Mouse (Mus musculus) heart, embryonic 13.5 days (tissue): Measurements from ENCODE around the gene Galntl6. TPM values are rescaled to one million over a fixed set of nuclear protein-coding genes. Genes with fewer than 3 reads are reported as not detected.

ENCODE experiments used
- ATAC-seq: fragments of 200-750 bp; cut with Nextera tagmentation; 2 replicates; pipeline ENCODE4 v1.8.0; 2017; ENCODE audit warnings: moderate TSS enrichment; ENCODE audit not compliant: insufficient number of reproducible peaks, low FRiP score, low TSS enrichment; ENCODE audit errors: extremely low read depth
- H3K27ac ChIP-seq: fragments of 300-500 bp; sonication (generic); replicated peaks from 2 replicates; pipeline ENCODE4 v1.5.1; 2015; ENCODE audit warnings: moderate library complexity, mild to moderate bottlenecking, inconsistent platforms
- H3K27me3 ChIP-seq: fragments of 300-500 bp; sonication (generic); replicated peaks from 2 replicates; pipeline ENCODE4 v1.6.1; 2015; ENCODE audit warnings: mild to moderate bottlenecking, inconsistent platforms
- H3K36me3 ChIP-seq: fragments of 300-500 bp; sonication (generic); 2 replicates; pipeline ENCODE4 v1.6.1; 2015; ENCODE audit warnings: mild to moderate bottlenecking, inconsistent platforms
- H3K4me1 ChIP-seq: fragments of 300-500 bp; sonication (generic); 2 replicates; pipeline ENCODE4 v1.6.1; 2015; ENCODE audit warnings: inconsistent platforms
- H3K4me2 ChIP-seq: fragments of 300-500 bp; sonication (generic); 2 replicates; pipeline ENCODE4 v1.6.1; 2015; ENCODE audit warnings: inconsistent platforms, mild to moderate bottlenecking, moderate library complexity
- H3K4me3 ChIP-seq: fragments of 300-500 bp; sonication (generic); 2 replicates; pipeline ENCODE4 v1.5.1; 2015; ENCODE audit warnings: moderate library complexity, mild to moderate bottlenecking, inconsistent platforms
- H3K9ac ChIP-seq: fragments of 300-500 bp; sonication (generic); 2 replicates; pipeline ENCODE4 v1.6.1; 2015; ENCODE audit warnings: inconsistent platforms, mild to moderate bottlenecking, moderate library complexity
- H3K9me3 ChIP-seq: fragments of 300-500 bp; sonication (generic); 2 replicates; pipeline ENCODE4 v1.6.1; 2016; ENCODE audit warnings: inconsistent platforms
- WGBS: fragments of 180-500 bp; shearing (Covaris S2); methylation state at CpG from one replicate; pipeline ENCODE4 v1.1.7; 2015; ENCODE audit warnings: mixed read lengths; 5-methylcytosine and 5-hydroxymethylcytosine counted together
- polyA plus RNA-seq: library from polyadenylated mRNA; unstranded; fragments of >200 nt; fragmentation: Nextera tagmentation; extraction: Ambion mirVana; gene quantifications from 2 replicates; pipeline ENCODE4 v1.2.1, GENCODE M21; 2015

Gene Galntl6
- polyA plus RNA-seq, 1 experiment from 2014 or later, result 0.35 TPM

DNA sequence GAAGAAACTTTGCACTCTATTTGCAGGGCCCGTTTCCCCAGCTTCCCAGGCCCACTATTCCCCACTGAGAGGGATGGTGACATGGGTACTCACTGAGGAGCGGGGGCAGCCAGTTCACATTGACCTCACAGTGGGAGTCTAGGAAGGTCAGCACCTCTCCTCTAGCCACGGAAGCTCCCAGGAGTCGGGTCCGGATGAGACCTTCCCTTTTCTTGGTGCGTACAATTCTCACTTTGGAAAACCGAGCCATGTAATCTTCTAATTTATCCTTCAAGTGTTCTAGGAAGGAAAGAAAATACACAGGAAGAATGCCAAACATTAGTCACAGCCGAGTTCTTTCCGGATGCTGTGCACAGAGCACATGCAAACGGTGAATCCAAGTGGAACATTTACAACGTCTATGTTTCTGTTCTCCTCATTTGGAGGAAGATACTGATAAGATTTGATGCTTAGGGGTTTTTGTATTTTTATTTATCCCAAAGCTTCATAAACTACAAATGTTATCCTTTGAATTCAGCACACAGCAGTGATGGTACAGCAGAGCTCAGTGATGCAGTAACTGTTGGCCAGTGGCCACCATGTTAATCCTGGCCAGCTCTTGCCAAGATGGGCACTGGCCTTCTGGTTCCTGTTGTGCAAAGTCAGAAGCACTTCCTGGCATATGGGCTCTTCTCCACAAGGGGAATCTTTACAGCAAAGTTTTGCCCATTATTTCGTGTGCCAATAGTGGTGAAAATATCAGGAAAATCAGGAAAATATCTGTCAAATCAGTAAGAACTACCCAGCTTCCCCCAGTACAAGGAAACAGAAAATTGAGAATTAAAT is 949.9 kb downstream of the Galntl6 start:
- 0 out of 2 replicates have a peak, but pooled peaks cover 2% of the 10 kb centered on the region for H3K4me1 ChIP-seq
- no peaks in the 10 kb centered on the region for H3K27me3 ChIP-seq
- no peak overlapping the region for H3K27ac ChIP-seq
- ATAC-seq, result no peak
- H3K36me3 ChIP-seq, result no peaks in the 10 kb centered on the region
- no peak overlapping the region for H3K9ac ChIP-seq
- WGBS, result 42% methylated on average over 12 of the region's 12 CpGs
- no peaks in the 10 kb centered on the region for H3K9me3 ChIP-seq
- H3K4me2 ChIP-seq, result no peak overlapping the region
- no peak overlapping the region for H3K4me3 ChIP-seq

DNA sequence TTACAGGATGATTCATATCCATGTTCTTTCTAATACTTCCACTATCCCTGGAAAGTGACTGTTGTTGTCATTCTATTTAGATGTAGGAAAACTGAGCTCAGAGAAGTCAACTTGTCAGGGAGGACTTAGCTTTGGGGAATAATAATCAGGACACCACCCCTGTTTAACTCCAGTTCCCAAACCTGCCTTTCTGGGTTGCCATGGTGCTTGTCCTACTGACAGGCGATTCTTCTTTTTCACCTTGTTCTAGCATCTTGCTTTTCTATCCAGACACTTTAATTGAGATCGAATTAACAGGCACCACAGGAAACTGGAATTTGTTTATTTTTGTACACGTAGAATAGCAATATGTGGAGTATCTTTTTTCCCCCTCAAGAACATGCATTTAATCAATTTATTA is 953.3 kb downstream of the Galntl6 start:
- no peak overlapping the region for H3K27ac ChIP-seq
- no peak overlapping the region for H3K9ac ChIP-seq
- H3K4me3 ChIP-seq, result no peak overlapping the region
- no peak overlapping the region for H3K4me2 ChIP-seq
- 57% methylated on average over 3 of the region's 3 CpGs for WGBS
- no peaks in the 10 kb centered on the region for H3K27me3 ChIP-seq
- no peaks in the 10 kb centered on the region for H3K9me3 ChIP-seq
- no peak for ATAC-seq
- H3K36me3 ChIP-seq, result no peaks in the 10 kb centered on the region
- 0 out of 2 replicates have a peak, but pooled peaks cover 2% of the 10 kb centered on the region for H3K4me1 ChIP-seq

- Histone ChIP-seq H3K4me1 (0 out of 2 replicates have a peak, but pooled peaks cover 2% of the 10 kb centered on the region), H3K4me2 (no peak overlapping the region), H3K9ac (no peak overlapping the region), H3K9me3 (no peaks in the 10 kb centered on the region), H3K4me3 (no peak overlapping the region), H3K36me3 (no peaks in the 10 kb centered on the region), H3K27me3 (no peaks in the 10 kb centered on the region), H3K27ac (no peak overlapping the region)
- 41% methylated on average over 16 of the region's 16 CpGs for WGBS
- no peak for ATAC-seq
Measured at GRCm38 (mm10) chr8:57958121-57958901, 954.1 kb downstream of the Galntl6 start.

DNA sequence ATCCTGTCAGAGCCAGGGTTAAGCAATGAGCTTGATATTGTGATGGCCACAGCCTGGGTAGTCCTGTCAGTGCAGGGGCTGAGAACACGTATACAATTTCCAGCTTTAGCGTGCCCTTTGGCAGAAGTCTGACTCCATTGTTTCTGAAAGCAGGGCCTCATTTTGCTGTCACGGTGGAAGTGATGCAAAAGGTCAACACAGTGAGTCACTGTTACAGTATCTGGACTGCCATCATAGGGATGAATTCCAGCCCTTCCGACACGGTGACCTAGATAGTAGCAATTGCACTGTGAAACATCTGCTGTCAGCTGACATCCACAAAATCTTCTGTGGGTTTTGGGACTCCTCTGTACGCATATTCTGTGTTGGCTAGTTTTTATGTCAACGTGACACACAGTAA is 956.9 kb downstream of the Galntl6 start:
- Histone ChIP-seq H3K9ac (no peak overlapping the region), H3K9me3 (no peaks in the 10 kb centered on the region), H3K27ac (no peak overlapping the region), H3K27me3 (no peaks in the 10 kb centered on the region), H3K4me1 (0 out of 2 replicates have a peak, but pooled peaks cover 2% of the 10 kb centered on the region), H3K4me2 (no peak overlapping the region), H3K4me3 (no peak overlapping the region), H3K36me3 (no peaks in the 10 kb centered on the region)
- ATAC-seq, result no peak
- 61% methylated on average over 7 of the region's 7 CpGs for WGBS

DNA sequence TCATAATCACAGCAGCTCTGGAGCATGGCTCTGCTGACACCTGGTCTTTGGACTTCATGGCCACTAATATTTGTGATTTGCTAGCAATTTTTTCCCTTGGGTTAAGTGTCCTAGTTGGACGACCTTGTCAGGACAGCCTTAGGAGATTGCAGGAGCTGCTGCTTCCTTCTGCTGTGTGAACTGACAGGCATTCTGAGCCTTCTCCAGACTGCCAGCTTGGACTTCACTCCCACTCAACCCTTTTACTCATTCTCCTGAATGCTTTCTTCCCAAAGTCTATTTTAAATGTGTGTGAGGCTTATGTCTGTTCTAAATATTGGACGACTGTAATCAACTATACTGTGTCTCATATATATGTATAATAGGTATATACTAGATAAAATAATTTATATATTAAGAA is 971.3 kb downstream of the Galntl6 start:
- no peaks in the 10 kb centered on the region for H3K9me3 ChIP-seq
- H3K4me3 ChIP-seq, result no peak overlapping the region
- ATAC-seq, result no peak
- no peak overlapping the region for H3K27ac ChIP-seq
- no peak overlapping the region for H3K9ac ChIP-seq
- H3K4me2 ChIP-seq, result no peak overlapping the region
- H3K27me3 ChIP-seq, result no peaks in the 10 kb centered on the region; the same call in 1 of the 2 replicates
- no peaks in the 10 kb centered on the region for H3K36me3 ChIP-seq
- WGBS, result 50% methylated on average over 2 of the region's 2 CpGs
- H3K4me1 ChIP-seq, result no peaks in the 10 kb centered on the region

DNA sequence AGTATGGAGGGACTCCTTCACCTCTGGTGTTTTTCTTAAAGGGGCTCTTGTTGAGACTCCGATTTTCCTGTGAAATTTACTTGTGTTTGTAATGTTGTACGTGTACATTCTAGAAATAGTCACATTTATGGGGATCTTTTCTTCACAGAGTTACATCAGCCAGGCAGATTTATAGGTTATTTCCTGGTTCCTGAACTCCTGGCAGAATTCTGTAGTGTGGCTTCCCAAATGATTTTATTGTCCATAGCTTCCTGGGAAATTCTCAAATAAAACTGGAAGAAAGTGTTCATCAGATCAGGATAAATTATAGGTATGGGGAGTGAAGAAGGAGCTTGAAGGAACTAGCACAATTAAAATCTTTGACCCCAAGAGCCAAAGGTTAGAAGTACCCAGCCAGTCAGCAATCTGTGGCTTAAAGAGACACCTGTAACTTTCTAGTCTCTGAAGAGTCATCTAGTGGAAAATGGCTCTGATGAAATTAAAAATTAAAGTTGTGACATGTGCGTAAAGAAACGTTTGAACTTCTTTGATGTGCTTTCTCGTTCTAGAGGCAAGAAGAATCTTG is 972.5 kb downstream of the Galntl6 start:
- ATAC-seq, result no peak
- Histone ChIP-seq H3K4me3 (0 out of 2 replicates have a peak overlapping the region, but pooled peaks have one; percentile 11), H3K36me3 (no peaks in the 10 kb centered on the region), H3K27me3 (no peaks in the 10 kb centered on the region; the same call in 1 of the 2 replicates), H3K27ac (no peak overlapping the region), H3K9ac (0 out of 2 replicates have a peak overlapping the region, but pooled peaks have one; percentile 54), H3K4me2 (peak overlapping the region; percentile 48), H3K4me1 (no peaks in the 10 kb centered on the region), H3K9me3 (no peaks in the 10 kb centered on the region)
- 59% methylated on average over 5 of the region's 5 CpGs for WGBS

DNA sequence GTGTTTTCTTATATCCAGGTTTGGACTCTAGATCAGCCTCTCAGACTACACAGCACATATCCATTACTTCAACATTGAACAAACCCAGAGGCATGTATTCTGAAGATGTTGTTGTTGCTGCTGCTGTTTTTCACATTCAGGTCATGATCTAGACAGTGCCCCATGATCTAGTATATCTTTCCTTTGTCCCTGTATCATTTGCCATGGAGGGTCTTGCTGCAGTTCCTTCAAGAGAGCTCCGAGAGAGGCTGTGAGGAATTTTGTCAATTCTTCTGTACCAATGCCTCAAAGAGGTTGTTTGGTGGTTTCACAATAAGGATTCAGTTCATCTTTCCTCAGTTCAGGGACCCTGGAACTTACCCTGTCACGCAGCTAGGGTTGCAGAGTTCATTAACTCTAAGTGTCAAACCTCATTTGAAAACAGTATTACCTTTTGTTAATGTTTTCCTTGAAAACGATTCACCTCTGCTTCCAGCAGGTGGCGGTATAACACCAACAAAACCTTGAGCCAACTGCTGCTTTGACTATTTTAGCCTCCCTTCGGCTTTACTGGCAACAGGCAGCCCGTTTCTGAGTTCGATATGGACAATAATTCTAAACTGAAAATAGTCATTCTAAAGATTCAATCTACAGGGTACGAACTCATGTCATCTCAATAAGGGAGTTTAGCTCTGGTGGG is 973.1 kb downstream of the Galntl6 start:
- Histone ChIP-seq H3K27ac (no peak overlapping the region), H3K9me3 (no peaks in the 10 kb centered on the region), H3K4me2 (peak overlapping the region; percentile 48), H3K27me3 (no peaks in the 10 kb centered on the region; the same call in 1 of the 2 replicates), H3K36me3 (no peaks in the 10 kb centered on the region), H3K4me1 (no peaks in the 10 kb centered on the region), H3K9ac (0 out of 2 replicates have a peak overlapping the region, but pooled peaks have one; percentile 54), H3K4me3 (0 out of 2 replicates have a peak overlapping the region, but pooled peaks have one; percentile 11)
- no peak for ATAC-seq
- WGBS, result 22% methylated on average over 8 of the region's 8 CpGs

DNA sequence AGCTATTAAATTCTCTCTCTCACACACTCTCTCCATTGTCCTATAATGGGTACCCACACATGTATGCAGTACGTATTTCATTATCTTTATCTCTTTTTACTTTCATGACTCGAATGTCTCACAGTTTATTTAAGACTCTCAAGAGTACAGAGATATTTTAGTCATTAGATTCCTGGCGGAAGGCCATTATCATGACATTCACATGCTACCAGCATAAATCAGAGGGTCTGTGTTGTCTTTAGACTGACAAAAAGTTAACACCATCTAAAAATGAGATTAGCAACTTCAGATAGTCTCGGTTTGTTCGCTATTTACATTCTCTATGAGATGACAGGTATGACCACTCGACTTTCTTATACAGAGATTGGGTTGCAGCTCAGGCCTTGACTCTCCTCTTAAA is 985.4 kb downstream of the Galntl6 start:
- H3K4me2 ChIP-seq, result no peak overlapping the region
- no peak overlapping the region for H3K27ac ChIP-seq
- WGBS, result 21% methylated on average over 6 of the region's 6 CpGs

DNA sequence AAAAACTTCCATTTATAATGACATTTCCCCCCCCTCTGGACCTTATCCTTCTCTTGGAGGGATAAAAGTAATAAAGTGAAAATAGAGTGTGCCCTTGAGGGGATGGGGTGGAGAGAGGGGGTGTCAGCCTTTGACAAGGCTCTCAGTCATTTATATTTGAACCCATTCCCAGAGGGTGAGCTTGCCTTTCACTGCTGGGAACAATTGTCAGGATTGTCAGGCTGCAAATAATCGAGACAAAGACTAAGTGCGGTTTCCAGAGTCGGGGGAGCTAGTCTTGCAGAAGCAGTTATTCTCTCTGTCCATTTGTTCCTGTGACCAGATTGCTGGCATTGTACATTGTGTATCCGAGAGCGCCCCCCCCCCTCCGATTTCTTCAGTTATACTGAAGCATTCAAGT is 988.9 kb downstream of the Galntl6 start:
- ATAC-seq, result no peak

More for the DNA sequence above, 985.4 kb downstream of the Galntl6 start:
- ATAC-seq, result no peak
- H3K9me3 ChIP-seq, result no peaks in the 10 kb centered on the region
- peaks cover 5% of the 10 kb centered on the region; the same call in 1 of the 2 replicates for H3K4me1 ChIP-seq
- no peak overlapping the region for H3K9ac ChIP-seq
- no peaks in the 10 kb centered on the region for H3K27me3 ChIP-seq
- H3K4me3 ChIP-seq, result no peak overlapping the region
- H3K36me3 ChIP-seq, result no peaks in the 10 kb centered on the region

GRCm38 (mm10) chr8:57923130-57923529 is 989.3 kb downstream of the Galntl6 start:
- no peak for ATAC-seq
- Histone ChIP-seq H3K9ac (no peak overlapping the region), H3K4me3 (no peak overlapping the region), H3K9me3 (no peaks in the 10 kb centered on the region), H3K27ac (no peak overlapping the region), H3K27me3 (no peaks in the 10 kb centered on the region), H3K4me2 (no peak overlapping the region), H3K4me1 (peaks cover 5% of the 10 kb centered on the region; the same call in 1 of the 2 replicates), H3K36me3 (no peaks in the 10 kb centered on the region)
- 74% methylated on average over 6 of the region's 6 CpGs for WGBS

More for the DNA sequence above, 988.9 kb downstream of the Galntl6 start:
- Histone ChIP-seq H3K36me3 (no peaks in the 10 kb centered on the region), H3K9ac (no peak overlapping the region), H3K27ac (no peak overlapping the region), H3K4me3 (no peak overlapping the region), H3K9me3 (no peaks in the 10 kb centered on the region), H3K4me1 (peaks cover 5% of the 10 kb centered on the region; the same call in 1 of the 2 replicates), H3K4me2 (no peak overlapping the region), H3K27me3 (no peaks in the 10 kb centered on the region)
- WGBS, result 76% methylated on average over 6 of the region's 6 CpGs
